Mouse (Mus musculus): Measurements from ENCODE around the gene Ldha.

GRCm38 (mm10) chr7:46829911-46830310 is 11.4 kb upstream of the Ldha start:
- TF ChIP-seq CTCF (IDR thresholded peaks at IDR 0.05; ENCODE audit: extremely low read depth, insufficient read depth, low read length) = no peak
- TF ChIP-seq POLR2A (IDR thresholded peaks at IDR 0.05; ENCODE audit: extremely low read depth, insufficient read depth, low read length) = no peak
